Mouse (Mus musculus) macrophage (primary cell): ENCODE results near the gene Mphosph9. TPM values are rescaled to one million over a fixed set of nuclear protein-coding genes. Genes with fewer than 3 reads are reported as not detected.
"Not testable (repeated sequence)": the region's sequence is repeated elsewhere in the genome, so short reads cannot be mapped to it uniquely, and the experiment has no call there.

ENCODE experiments used
- H3K27ac ChIP-seq: fragments of 350-480 bp; formaldehyde crosslinking; 2 replicates; pipeline ENCODE4 v1.9.0; 2021
- H3K36me3 ChIP-seq: fragments of 350-480 bp; formaldehyde crosslinking; 2 replicates; pipeline ENCODE4 v1.9.0; 2021; ENCODE audit errors: inconsistent target
- H3K4me3 ChIP-seq: fragments of 350-480 bp; formaldehyde crosslinking; 2 replicates; pipeline ENCODE4 v1.9.0; 2021; ENCODE audit errors: inconsistent target
- H3K79me2 ChIP-seq: fragments of 350-480 bp; formaldehyde crosslinking; 2 replicates; pipeline ENCODE4 v1.9.0; 2021; ENCODE audit errors: inconsistent target
- WGBS: methylation state at CpG from one replicate; pipeline ENCODE4 v1.1.7; 2026; ENCODE audit warnings: inconsistent platforms; ENCODE audit not compliant: missing documents; 5-methylcytosine and 5-hydroxymethylcytosine counted together
- polyA plus RNA-seq: library from polyadenylated mRNA; stranded (reverse); fragments of 250-400 nt; gene quantifications from 3 replicates; pipeline ENCODE4 v1.2.4, GENCODE M21; 2018; ENCODE audit warnings: inconsistent platforms

Mphosph9 gene
- polyA plus RNA-seq, 1 experiment from 2014 or later = 1.4 TPM

DNA sequence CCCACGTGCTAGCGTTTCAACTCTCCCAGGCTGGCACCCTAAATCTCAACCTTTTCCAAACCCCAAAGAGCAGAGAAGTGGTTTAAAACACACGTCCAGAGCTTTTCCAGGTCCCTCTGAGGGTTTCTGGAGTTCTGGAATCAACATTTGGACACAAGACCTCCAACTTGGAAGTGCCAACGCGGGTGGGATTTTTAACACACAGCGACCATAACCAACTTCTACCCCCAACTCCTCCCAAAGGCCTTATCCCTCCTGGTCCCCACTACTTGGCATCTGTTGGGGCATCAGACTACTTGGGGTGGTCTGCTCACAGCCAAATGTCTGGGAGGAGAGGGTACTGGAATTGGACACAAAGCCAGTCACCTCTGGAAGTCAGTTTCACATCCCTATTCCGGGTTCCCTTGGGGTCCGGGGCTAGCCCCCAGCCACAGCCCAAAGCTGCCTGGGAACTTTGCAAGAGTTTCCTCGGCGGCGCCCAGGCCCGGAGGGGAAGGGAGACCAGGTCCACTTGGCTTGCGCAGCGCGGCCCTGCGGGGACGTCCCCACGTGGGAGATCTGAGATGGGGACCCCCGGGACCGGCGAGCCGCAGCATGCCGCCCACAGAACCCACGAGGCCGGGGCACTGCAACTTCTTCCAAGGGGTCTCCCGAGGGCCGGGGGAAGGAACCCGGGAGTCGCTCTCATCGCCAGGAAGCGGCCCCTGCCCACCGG lies 25.4 kb upstream of the Mphosph9 start:
- WGBS = 1% methylated on average over 28 of the region's 32 CpGs
- peak overlapping the region; percentile 37 for H3K4me3 ChIP-seq

DNA sequence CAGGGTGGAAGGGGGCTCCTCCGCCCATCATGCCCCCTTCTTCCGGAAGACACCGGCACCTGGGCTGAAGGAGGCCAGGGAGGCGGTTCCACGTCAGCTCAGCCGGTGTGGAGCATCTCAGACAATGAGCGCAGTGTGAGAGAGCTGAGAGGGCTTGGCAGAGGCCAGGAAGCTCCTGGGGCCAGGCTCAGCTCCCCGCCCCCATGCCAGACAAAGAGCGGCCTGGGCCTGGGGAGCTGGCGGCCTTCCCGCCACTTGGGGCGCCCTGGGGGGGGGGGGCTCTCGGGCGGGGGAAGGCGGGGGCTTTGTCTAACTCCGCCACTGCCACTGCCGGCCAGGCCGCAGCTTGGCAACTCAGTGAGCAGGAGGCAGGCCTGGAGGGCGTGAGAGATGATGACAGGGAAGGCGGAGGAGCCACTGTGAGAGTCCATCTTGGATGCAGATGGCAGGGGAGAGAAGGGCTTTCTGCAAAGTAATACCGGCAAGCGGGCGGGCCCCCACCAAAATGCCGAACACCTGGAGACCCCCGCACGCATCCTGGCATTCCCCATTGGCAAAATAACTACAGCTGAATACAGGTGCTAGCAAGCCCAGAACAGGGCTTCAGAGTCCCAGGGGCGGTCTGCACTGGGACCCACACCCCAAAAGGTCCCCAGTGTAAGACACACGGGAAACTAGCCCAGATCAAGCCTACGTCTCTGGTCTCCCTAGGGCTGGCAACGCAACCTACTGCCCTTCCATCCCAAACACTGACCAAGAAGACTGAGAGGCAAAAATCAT lies 24.6 kb upstream of the Mphosph9 start:
- peaks cover 39% of the 10 kb centered on the region for H3K79me2 ChIP-seq
- H3K4me3 ChIP-seq = peak overlapping the region; percentile 37
- 13% methylated on average over 29 of the region's 30 CpGs for whole genome bisulfite sequencing
- peak overlapping the region; percentile 47 for H3K27ac ChIP-seq
- H3K36me3 ChIP-seq = peaks cover 10% of the 10 kb centered on the region

More for the DNA sequence above, 25.4 kb upstream of the Mphosph9 start:
- Histone ChIP-seq H3K79me2 (peaks cover 39% of the 10 kb centered on the region), H3K27ac (peak overlapping the region; percentile 47), H3K36me3 (peaks cover 7% of the 10 kb centered on the region)

DNA sequence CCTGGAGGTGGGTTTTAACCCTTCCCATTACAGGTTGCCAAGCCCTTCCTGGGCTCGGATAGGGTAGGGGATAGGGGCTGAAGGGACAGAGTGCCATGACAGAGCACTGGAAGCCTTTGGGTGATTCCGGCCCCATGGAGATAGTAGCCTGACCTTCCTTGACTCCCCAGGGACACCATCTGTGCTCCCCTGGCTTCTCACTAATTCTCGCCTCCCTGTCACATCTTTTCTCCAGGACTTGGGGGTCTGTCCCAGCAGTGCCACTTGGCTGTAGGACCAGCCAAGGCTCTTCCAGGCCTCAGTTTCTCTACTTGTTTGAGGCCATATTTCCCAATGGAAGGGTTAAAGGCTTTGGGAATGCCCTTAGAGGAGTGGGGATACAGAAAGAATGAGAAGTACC lies 23.8 kb upstream of the Mphosph9 start:
- Histone ChIP-seq H3K4me3 (no peak overlapping the region), H3K79me2 (peaks cover 39% of the 10 kb centered on the region), H3K27ac (peak overlapping the region; percentile 15; the same call in 1 of the 2 replicates), H3K36me3 (peaks cover 15% of the 10 kb centered on the region)
- 66% methylated on average over 3 of the region's 3 CpGs for WGBS

DNA sequence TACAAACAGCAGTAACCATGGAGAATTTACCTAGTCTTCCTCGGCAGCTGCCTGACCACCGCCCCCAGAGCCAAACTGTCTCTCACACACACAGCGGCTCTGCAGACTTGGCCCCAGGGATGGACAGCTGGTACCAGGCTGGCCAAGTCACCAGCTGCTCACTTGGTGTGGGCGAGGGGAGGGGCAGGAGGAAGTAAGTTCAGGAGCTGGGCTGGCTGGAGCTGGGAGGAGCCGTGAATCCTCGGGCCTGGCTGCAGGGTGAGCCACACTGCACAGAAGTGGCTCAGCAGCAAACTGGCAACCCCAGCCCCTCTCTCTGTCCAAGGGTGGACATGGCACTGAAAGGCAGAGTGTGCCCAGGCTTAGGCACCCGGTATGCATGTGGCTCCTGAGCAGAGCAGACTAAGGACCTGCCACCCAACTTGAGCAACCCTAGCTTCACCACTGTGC lies 23.4 kb upstream of the Mphosph9 start:
- H3K4me3 ChIP-seq = no peak overlapping the region
- H3K36me3 ChIP-seq = peaks cover 19% of the 10 kb centered on the region
- 14% methylated on average over 7 of the region's 7 CpGs for WGBS
- H3K79me2 ChIP-seq = peaks cover 39% of the 10 kb centered on the region
- peak overlapping the region; percentile 15; the same call in 1 of the 2 replicates for H3K27ac ChIP-seq

DNA sequence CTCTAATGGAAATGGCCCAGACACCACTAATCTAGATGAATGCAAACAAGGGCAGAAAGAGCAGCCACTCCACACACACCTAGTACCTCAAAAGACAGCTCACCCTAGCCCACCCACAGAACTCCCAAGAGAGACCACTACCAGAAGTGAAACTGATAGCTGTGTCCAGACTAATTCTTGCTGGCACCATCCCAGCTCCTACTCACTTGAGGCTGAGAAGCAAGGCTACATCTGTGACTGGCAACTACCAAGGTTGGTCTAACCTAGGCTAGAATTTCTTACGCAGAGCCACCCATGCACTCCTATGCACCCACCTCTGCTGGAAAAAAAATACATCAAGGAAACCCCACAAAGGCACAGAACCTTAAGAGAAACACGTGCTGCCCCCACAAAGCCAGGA lies 22.6 kb upstream of the Mphosph9 start:
- peaks cover 19% of the 10 kb centered on the region for H3K36me3 ChIP-seq
- 93% methylated on average over 2 of the region's 2 CpGs for WGBS
- no peak overlapping the region for H3K27ac ChIP-seq
- H3K79me2 ChIP-seq = peaks cover 39% of the 10 kb centered on the region
- no peak overlapping the region for H3K4me3 ChIP-seq

DNA sequence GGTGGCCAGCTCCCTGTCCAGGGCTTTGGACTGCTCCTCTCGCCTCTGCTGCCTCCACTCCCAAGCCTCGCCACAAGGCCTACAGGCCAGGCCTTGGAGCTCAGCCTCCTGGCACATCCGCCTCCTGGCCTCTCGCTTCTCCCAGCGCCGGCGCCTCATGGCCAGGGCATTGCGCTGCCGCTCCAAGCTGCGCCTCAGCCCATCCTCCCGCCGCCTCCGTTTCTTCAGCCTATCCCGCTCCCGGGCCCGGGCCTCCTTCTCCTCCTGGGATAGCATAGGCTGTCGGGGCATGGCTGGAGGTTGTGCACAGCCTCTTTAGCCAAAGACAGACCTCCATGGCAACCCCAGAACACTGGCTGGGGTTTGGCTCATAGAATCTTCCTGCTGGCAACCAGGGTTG lies 21.4 kb upstream of the Mphosph9 start:
- peaks cover 19% of the 10 kb centered on the region for H3K36me3 ChIP-seq
- WGBS = 97% methylated on average over 17 of the region's 17 CpGs
- H3K4me3 ChIP-seq = no peak overlapping the region
- H3K27ac ChIP-seq = no peak overlapping the region
- peaks cover 39% of the 10 kb centered on the region for H3K79me2 ChIP-seq

DNA sequence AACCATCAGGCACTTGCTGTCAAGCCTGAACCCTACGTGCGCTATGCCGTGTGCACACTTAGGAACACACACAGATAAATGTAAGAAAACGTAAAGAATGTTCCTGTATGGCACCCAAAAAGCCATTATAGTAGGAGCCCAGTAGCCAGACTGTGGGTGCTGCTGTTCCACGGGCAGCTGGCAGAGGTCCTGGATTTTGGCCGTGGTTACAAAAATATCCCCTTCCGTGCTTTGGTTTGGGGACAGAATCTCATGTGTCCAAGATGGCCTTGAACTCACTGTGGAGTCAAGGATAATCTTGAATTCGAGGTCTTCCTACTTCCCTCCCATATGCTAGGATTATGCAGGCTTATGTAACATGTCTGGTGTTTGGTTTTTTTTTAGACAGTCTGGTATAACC lies 15.1 kb upstream of the Mphosph9 start:
- Histone ChIP-seq H3K27ac (no peak overlapping the region), H3K4me3 (no peak overlapping the region), H3K79me2 (no peaks in the 10 kb centered on the region), H3K36me3 (peaks cover 9% of the 10 kb centered on the region)
- 89% methylated on average over 8 of the region's 8 CpGs for WGBS

DNA sequence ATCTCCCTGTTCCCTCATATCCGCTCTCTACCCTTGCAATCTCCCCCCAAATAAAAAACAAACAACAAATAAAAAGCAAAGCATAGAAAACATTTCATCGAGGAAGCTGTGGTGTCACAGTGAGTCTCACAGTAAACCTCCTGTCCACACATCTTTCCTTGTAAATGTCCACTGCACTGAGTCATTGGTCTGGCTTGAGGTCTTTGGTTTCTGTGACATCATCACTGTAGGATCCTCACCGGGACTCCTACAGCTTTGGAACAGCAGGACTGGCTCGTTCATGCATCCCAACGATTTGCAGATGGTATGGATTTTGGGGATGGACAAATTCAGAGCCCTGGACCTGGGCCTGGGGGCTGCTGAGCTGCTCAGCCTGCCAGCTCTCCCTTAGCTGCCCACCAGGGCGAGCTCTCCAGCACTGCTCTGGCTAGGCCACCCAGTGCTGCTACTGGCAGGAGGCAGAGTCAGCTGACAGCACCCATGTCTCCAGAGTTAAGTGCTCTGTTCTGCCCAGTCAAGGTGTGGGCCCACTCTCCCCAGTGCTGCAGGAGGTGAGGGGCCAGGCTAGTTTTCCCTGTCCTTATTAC lies 14.1 kb upstream of the Mphosph9 start:
- not testable (repeated sequence) for H3K79me2 ChIP-seq, H3K4me3 ChIP-seq, H3K27ac ChIP-seq, H3K36me3 ChIP-seq
- 82% methylated on average over 6 of the region's 6 CpGs for WGBS

DNA sequence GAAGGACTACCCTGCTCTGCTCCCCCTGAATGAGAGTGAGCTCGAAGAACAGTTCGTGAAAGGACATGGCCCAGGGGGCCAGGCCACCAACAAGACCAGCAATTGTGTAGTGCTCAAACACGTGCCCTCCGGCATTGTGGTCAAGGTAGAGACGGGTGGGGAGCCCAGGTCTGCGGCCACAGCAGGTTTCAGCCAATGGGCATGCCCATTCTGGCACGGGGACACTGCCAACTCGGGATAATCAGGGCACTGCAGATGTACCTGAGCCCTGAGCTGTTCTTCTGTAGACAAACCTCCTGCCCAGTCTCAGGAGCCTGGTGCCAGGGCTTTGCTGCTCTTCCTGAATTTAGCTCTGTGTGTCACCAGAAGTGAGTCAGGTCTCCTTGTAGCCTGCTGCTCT lies 11.0 kb upstream of the Mphosph9 start:
- H3K36me3 ChIP-seq = no peaks in the 10 kb centered on the region
- no peaks in the 10 kb centered on the region for H3K79me2 ChIP-seq
- no peak overlapping the region for H3K4me3 ChIP-seq
- no peak overlapping the region for H3K27ac ChIP-seq
- whole genome bisulfite sequencing = 92% methylated on average over 7 of the region's 8 CpGs

DNA sequence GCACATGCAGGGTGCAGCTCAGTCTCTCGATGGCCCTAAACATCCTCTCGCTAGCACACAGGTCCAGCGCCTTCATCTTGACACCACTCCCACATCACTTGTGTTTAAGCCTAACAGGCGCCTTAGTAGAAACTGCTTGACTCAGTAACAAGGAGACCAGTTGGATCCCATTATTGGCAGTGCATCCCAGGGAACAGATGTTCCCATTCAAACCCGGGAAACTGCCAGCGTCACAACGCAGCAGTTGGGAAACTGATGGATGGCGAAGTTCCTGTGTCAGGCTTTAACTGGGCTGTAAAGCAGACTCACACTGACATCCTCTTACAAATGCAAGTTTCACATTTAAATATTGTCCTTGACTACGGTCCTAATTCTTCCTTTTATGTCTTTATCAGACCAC lies 10.1 kb upstream of the Mphosph9 start:
- Histone ChIP-seq H3K79me2 (no peaks in the 10 kb centered on the region), H3K36me3 (no peaks in the 10 kb centered on the region), H3K4me3 (no peak overlapping the region), H3K27ac (no peak overlapping the region)
- 92% methylated on average over 9 of the region's 9 CpGs for WGBS

DNA sequence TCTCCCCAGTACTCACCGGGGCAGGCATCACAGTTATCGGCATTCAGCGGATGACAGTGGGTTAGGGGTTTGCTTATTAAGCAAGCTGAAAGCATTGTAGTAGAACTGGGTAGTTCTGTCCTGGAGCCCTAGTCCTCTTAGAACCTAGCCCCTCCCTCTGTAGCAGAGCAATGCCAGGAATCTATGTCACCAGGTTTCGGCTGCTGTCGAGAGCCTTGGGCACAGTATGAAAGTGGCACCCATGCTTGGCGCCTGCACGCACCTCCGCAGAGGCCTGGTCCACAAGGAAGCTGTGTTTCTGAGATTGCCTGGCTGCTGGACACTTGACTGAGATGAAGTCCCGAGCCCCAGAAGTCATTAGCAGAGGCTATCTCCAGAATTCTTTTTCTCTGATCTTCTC lies 9.3 kb upstream of the Mphosph9 start:
- Histone ChIP-seq H3K36me3 (no peaks in the 10 kb centered on the region), H3K27ac (no peak overlapping the region), H3K79me2 (no peaks in the 10 kb centered on the region), H3K4me3 (no peak overlapping the region)
- 96% methylated on average over 9 of the region's 9 CpGs for WGBS

DNA sequence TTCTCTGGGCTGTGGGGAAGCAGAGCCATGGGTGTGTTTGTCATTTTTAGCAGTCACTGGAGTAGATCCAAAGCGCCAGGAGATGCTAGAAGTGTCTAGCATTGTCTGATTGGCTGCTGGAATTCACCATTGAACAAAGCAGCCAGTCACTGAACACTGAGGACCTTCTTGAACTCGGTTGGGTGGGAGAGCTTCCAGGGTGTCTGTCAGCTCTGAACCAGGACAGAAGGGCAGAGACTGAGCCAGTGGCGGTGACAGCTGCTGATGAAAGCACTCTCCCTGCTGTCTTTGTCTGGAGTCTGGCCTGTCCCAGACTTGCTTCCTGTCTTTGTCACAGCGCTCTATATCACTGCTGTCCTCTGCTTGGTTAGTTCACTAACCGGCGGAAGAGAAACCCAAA lies 6.6 kb upstream of the Mphosph9 start:
- WGBS = 88% methylated on average over 6 of the region's 6 CpGs
- no peak overlapping the region for H3K4me3 ChIP-seq
- no peaks in the 10 kb centered on the region for H3K36me3 ChIP-seq
- no peak overlapping the region for H3K27ac ChIP-seq
- no peaks in the 10 kb centered on the region for H3K79me2 ChIP-seq

DNA sequence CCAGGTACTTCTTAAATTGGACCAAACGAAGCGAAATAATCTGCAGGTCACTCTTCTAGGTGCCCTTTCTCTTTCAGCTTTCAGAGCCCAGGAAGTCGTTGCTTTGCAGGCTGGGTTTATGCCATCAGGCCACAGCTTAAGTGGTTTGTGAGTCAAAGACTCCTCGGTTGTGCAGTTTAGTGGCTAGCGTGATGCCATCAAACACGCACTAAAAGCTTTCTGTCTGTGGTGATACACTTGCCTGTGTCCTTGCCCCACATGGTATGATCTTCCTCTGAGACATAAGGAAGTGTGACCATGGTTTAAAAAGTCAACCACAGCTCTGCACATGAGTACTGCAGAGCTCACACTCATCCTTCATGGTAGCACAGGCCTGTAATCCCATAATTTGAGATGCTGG lies 2.3 kb upstream of the Mphosph9 start:
- H3K27ac ChIP-seq = no peak overlapping the region
- 80% methylated on average over 6 of the region's 6 CpGs for WGBS
- H3K79me2 ChIP-seq = peaks cover 7% of the 10 kb centered on the region; the same call in 1 of the 2 replicates
- no peaks in the 10 kb centered on the region for H3K36me3 ChIP-seq
- no peak overlapping the region for H3K4me3 ChIP-seq

DNA sequence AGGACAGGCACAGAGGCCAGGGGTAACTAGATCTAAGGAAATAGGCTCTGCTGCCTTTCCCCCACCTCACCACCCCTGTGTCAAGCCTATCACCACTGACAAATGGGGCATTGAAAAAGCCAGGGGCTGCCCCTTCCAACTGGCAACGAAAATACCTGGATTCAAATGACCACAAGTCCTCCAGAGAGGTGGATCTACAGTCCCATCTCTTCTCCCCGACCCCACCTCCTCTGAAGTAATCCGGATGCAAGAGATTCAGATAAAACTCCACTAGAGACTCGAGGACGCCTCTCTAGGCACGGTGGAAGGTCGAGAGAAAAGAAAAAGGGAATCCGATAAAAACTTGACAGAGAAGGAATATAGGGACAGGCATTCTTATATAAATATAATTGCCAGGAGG lies 943 bp downstream of the Mphosph9 start:
- Histone ChIP-seq H3K4me3 (peak overlapping the region; percentile 74), H3K27ac (0 out of 2 replicates have a peak overlapping the region, but pooled peaks have one; percentile 2), H3K79me2 (peaks cover 7% of the 10 kb centered on the region; the same call in 1 of the 2 replicates), H3K36me3 (no peaks in the 10 kb centered on the region)
- 3% methylated on average over 8 of the region's 8 CpGs for WGBS

DNA sequence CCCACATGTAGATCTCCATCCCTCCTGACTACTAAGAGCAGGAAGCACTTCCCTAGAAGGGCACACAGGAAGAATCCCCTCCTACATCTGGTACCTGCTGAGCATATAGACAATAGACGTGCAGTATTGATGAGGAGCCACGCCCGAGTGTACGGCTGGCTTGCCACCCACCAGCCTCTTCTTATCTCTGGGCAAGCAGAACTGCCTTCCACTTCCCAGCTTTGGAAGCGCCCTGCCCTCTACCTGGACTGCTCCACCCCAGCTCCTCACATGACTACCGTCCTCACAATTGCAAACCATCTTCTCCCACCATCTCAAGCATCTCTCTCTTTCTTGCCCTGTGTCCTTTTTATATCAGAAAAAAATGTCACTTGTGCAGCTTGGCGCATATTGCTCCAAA lies 10.1 kb downstream of the Mphosph9 start:
- H3K79me2 ChIP-seq = no peaks in the 10 kb centered on the region
- no peak overlapping the region for H3K27ac ChIP-seq
- H3K4me3 ChIP-seq = no peak overlapping the region
- H3K36me3 ChIP-seq = no peaks in the 10 kb centered on the region; the same call in 1 of the 2 replicates
- WGBS = 95% methylated on average over 7 of the region's 7 CpGs
